Mouse (Mus musculus) adrenal gland, adult (tissue): Measurements from ENCODE around the gene Vwf.

Experiments used
- DNase-seq, 2 experiments: peaks; one replicate each; pipeline ENCODE4 v3.0.0; 2022 to 2023; ENCODE audit warnings: low spot score in 1 of 2; ENCODE audit not compliant: inconsistent age in 2 of 2

Vwf gene

DNA sequence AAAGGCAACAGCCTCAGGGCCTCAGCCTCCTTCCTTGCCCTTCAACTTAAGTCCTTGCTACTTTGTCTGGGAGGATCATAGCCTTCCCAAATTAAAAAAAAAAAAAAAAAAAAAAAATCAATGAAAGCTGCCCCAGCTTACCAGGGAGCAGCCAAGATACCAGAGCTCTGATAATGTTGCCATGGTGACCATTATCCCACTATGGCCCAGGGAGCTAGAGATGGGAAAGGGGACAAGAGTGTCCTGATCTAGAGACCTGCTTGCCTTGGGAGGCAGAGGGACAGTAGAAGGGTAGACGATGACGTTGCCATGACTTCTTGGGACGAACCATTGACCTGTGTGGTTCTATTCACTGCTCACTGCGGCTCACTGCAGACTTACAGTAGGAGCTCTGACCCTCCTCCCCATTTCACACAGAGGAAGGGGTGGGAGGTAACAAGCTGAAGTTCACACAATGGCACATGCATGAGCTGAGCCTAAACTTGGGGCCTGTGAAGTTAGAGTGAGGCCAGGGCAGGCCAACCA lies 39.5 kb downstream of the Vwf start:
- DNase-seq = no peak

DNA sequence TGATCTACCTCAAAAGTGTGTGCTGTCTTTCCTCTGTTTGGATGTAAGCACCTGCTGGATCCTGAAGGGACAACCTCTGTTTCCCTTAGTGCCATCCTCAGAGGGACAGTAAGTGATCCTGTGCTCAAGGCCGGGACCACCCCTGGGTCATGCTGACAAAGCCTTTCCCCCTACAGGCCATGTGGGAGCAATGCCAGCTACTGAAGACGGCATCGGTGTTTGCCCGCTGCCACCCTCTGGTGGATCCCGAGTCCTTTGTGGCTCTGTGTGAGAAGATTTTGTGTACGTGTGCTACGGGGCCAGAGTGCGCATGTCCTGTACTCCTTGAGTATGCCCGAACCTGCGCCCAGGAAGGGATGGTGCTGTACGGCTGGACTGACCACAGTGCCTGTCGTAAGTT lies 41.7 kb downstream of the Vwf start:
- DNase-seq = no peak

DNA sequence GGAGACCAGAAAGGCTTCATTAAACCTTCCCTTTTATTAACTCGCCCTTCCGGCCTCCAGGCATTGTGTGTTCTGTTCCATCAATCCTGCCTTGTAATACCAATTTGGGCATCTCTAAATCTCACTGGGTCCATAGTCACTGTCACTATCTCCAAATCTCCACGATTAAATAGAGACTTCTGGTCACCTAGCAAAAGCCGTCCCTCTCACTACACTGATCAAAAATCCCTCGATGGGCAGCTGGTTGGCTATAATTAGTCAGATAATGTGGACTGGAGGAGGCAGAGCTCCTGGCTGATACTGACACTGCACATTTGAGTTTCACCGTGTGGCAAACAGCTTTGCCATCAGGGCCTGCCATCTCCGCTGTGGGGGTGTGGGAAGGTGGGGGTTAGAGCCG lies 42.5 kb downstream of the Vwf start:
- peak in 1 of 2 experiments; percentile 56 for DNase-seq

DNA sequence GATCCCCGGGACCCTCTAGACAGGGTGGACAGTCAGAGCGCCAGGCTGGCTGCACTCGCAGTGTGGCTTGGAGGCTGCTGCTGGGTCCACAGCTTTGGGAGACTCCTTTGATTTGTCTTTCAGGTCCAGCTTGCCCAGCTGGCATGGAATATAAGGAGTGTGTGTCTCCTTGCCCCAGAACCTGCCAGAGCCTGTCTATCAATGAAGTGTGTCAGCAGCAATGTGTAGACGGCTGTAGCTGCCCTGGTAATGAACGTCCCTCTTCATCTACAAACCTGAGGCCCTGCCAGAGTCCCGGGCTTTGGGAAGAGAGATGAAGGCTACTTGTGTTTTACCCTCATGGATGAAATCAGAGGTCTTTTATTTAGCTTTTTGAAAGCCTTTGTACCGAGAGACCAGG lies 43.5 kb downstream of the Vwf start:
- DNase-seq = no peak

DNA sequence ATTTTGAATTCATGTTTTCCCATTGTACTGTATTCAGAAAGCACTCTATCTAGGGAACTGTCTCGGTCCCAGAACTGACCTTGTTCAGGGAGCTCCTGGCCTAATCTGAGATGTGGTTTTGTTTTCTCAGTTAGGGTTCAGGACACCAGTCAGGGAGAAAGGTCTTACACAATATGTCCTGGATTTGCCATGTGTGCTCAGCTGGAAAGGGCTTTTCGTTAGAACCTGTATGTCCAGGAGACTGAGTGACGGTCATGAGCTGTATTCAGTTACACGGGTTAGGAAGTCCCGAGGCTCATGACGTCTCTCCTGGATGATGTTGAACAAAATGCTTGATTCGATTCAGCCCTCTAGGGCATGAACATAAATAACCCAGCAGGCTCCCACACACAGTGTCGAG lies 43.9 kb downstream of the Vwf start:
- no peak for DNase-seq

DNA sequence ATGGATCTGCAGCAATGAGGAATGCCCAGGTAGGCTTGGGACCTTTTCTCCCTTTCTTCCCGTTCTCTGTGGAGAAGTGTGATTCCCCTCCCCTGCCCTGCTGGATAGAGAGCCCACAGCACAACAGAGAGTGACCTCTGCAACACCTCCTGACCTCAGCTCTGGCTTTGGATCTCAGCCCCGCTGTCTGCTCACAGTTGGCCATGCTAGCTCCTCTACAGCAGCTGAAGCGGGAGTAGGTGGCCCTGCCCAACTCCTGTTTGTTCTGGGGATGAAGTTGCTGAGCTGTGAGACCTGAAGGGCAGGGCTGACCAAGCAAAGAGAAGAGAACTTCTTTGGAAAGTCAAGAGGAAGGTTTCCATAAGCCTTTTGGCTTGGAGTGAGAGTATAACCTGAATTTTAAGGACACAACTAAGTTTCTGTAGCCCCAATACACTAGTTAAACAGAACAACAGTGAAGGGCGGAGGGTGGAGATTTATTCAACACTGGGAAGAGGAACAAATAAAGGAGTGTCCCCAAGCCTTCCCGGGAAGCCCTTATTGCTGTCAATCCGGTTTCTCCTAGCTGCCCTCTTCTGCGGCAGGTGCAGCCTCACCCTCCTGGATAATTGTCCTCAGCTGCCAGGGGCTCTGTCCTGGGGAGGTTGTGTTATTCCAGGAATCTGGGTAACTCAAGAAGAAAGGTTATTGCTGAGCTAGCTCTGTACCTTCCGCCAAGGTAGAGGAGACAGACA lies 45.2 kb downstream of the Vwf start:
- no peak for DNase-seq

DNA sequence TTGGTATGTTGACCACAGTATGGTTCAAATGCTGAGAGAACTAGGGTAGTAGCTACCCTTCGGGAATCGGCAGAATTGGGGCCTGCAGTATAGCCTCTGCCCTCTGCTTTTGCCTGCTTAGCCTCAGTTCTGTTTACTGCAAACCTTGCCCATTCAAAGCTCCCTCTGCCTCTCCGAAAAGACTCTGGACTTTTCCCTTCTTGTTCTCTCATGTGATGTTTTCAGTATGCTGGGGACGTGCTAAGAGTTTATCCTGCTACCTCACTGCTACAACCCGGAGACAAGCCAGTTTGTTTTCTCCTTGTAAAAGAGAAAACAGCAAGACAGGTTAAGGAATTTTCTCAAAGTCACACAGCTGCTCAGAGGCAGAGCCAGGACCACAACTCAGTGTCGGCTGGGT lies 46.0 kb downstream of the Vwf start:
- no peak for DNase-seq

DNA sequence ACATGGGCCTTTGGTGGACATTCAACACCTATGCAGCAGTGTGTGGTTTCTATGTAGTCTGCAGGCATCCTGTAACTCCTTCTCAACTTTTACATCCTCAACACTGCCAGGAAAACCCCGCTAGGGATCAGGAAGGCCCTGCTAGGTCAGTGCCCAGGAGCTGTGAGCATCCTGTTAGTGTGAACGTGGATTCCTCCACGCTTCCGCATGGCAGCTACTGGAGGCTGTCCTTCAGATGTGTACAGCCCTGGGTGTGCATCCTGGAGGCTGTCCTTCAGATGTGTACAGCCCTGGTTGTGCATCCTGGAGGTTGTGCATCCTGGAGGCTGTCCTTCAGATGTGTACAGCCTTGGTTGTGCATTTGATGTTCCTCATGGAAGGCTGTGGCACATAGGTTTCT lies 47.7 kb downstream of the Vwf start:
- DNase-seq = no peak

DNA sequence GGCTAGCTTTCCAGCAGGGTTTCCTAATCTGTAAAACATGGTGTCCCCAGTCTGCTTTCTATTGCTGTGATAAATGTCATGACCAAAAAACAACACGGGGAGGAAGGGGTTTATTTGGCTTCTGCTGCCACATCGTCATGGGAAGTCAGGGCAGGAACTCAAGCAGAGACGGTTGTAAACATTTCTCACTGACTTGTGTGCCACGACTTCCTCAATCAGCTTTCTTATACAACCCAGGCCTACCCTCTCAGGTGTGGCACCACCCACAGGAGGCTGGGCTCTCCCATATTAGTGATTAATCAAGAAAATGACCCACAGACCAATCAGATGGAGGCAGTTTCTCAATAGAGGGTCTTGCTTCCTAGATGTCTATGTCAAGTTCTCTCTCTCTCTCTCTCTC lies 48.3 kb downstream of the Vwf start:
- no peak for DNase-seq

DNA sequence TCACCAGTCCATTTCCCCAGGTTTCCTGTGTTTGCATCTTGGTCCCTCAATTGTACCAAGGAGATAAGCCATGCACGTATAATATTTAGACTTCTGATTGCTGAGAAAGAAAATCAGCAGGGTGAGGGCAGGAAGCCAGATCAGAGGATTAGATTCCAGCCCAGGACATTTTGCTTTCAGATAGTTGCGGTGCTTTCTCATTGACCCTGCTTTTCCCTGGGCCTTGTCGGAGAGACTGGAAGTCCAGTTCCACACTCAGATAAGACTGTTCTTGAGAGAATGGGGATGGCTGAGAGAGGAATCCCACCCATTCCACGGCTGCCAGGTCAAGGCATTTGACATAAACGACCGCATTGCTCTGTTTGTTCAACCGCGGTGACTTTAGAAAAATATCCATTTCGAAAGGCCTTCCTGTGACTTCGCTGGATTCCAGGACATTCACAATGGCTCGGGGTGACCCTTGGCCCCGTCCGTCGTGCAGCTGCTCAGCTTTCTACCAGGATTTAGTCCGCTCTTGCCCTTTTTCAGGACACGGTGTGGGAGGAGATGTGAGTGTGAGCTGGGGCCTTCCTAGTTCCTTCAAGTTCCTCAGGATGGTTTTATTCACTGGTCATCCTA lies 50.2 kb downstream of the Vwf start:
- peak in 1 of 2 experiments; percentile 51 for DNase-seq

DNA sequence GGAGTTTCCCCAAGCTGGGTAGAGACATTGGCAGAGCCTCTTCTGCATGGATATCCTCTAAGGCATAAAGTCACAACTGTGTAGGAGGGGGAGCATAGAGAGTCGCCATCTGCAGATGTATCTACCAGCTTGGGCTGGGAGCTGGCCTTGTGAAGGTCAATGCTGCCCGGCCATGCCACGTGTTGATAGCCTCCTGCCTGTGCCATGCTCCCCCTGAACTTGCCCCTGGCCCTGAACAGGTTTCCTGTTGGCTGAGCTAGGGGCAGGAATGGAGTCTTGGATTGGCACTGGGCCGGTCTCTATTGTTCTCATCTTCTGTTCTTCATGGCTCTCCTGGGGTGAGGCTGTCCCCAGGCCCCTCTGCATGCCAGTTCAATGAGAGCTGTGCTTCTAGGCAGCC lies 51.1 kb downstream of the Vwf start:
- no peak for DNase-seq

DNA sequence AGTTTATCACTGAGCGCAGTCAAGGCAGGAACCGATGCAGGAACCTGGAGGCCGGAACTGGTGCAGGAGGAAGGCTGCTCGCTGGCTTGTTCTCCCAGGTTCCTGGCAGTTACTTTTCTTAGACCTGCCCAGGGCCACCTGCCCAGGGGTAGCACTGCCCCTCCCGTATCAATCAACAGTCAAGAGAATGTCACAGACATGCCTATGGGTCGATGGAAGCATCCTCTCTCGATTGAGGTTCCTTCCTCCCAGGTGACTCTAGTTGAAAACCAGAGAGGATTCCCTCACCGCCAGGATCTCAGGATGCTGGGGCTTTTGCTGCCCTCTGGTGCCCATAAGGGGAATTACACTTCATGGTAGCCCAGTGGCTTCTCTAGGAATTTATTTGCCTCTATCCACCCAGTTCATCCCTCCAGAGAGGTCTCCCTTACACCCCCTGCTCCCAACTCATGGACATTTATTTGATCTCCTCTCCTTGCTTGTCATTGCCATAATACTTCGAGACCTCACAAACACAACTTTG lies 53.5 kb downstream of the Vwf start:
- DNase-seq = peak; percentile 71 to 91

DNA sequence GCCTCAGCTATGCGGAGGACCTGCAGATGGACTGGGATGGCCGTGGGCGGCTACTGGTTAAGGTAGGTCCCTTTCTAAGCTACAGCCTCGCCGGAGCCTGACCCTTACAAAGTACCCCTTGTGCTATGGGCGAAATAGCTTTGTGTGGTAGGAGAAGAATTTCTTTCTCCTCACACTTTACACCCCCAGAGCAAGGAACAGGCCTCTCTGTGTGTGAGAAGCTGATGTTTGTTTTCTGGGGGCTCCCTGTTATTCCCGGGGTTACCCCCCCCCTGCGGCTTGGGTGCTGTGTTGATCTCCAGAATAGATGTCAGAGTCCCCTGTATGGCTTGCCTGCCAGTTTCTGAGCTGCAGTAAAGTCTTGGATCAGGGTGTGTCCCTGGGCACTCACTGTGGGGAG lies 54.1 kb downstream of the Vwf start:
- peak in 1 of 2 experiments; percentile 38 for DNase-seq

DNA sequence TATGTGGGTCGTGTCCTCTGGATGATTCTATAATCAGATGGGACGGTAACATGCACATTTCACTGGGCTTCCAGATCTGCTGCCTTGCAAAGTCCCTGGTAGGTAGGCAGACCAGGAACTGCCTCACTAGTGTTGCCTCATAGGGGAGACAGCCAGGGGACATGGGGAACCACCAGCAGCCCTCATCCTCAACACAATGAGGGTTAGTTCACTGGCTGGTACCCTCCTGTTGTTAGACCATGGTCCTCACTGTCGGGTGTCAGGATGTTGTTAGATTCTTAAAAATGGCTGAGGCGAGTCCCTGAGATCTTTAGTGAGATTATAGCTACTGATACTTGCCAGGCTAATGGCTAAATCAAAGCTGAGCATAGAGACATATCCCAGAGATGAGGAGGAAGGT lies 54.6 kb downstream of the Vwf start:
- peak in 1 of 2 experiments; percentile 38 for DNase-seq

DNA sequence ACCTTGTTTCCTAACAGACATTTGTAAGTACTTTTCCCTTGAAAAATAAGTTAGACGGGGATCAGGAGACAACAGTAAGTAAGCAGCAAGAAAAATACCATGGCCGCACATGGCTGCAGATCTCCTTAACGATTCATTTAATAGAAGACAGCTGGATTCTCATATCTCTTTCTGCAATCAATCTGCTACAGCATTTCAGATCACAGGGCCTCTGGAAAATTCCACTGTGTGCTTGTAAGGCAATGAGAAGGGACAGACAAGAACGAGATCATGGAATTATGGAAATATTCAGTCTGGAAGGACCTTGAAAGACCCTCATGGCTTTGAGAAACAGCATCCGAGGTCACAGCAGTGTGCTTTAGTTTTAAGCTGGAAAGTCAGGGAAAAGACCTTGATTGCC lies 55.2 kb downstream of the Vwf start:
- DNase-seq = peak in 1 of 2 experiments; percentile 63

DNA sequence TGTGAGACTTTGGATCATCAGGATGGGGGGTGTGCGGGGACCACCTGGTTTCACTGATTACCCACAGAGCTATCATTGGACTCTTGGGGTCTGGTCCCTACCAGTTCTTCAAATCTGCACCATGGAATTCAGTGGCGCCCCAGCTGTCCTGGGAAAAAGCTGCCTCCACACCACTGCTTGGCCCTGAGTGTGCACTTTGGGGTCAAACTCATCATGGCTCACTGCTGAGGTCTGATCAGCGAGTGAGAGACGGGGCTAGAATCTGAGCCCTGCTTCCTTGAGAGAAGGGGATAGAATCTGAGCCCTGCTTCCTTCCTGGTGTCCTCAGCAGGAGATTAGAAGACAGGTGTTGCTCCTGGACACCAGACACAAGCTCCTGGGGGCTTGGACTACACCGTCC lies 55.8 kb downstream of the Vwf start:
- peak in 1 of 2 experiments; percentile 59 for DNase-seq

DNA sequence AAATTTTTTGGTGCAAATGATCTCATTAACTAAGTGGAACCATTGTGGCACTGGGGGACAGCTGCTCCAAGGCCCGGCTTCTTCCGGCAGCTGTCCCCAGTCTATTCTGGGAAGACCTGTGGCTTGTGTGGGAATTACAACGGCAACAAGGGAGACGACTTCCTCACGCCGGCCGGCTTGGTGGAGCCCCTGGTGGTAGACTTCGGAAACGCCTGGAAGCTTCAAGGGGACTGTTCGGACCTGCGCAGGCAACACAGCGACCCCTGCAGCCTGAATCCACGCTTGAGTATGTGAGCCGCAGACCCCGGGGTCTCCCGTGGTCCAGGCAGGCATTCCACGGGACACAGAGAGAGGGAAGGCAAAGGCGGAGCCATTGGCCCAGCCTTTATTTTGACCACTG lies 56.7 kb downstream of the Vwf start:
- DNase-seq = peak; percentile 85 to 94

DNA sequence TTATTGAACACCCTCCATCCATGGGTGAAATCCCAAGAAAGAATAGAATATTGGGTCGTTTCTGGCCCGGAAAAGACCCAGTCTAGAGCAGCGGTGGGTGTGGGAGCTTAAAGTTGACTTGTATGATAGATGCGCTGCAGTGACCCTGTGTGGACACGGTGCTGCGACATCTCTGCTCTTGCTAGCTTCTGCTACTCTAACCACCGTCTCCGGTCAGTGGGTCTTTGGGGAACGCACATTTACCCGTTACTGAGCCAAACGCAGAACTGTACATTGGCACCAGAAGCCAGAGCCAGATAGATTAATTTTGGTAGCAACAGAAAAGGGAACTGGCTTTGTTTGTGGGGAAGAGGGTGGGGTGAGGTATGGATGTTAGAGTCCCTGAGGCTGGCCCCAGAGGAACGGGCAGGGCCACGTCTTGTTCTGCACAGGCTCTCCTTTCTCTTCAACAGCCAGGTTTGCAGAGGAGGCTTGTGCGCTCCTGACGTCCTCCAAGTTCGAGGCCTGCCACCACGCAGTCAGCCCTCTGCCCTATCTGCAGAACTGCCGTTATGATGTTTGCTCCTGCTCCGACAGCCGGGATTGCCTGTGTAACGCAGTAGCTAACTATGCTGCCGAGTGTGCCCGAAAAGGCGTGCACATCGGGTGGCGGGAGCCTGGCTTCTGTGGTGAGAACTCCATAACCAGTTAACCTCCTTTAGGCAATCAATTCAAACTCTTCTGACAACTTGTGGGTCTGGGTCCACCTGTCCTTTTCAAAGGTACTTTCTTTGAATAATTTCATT lies 57.3 kb downstream of the Vwf start:
- no peak for DNase-seq

DNA sequence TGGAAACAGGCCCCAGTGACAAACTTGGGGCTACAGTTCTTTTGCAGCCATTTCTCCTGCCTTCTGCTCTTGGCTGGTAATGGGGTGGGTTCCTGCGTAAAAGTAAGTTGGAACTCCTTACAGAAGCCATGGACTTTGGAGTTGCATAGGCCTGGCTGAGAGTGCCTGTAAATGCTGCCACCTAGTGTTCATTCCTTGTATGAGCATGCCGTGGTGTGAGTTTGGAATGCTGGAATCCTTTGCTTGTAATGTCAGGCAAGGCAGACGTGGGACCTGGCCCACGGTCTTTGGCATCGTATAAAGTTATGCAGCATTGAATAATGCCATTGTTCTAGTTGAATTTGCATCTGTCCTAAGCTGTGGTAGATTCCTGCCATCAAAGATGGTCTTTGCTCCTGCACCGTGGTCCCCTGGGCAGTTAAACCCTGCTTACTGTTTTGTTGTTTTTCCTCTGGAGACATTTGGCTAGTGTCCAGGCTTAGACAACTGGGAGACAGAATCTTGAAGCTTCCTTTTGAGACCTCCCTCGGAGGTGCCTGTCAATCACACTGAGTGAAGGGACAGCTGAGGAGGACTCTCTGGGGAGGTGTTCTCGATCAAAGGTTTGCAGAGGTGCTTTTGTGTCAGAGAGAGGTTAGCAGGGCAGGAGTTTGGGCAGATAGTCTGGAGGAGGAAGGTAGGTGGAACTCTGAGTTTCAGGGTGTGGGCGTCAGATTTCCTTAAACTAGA lies 58.1 kb downstream of the Vwf start:
- peak; percentile 68 to 93 for DNase-seq

DNA sequence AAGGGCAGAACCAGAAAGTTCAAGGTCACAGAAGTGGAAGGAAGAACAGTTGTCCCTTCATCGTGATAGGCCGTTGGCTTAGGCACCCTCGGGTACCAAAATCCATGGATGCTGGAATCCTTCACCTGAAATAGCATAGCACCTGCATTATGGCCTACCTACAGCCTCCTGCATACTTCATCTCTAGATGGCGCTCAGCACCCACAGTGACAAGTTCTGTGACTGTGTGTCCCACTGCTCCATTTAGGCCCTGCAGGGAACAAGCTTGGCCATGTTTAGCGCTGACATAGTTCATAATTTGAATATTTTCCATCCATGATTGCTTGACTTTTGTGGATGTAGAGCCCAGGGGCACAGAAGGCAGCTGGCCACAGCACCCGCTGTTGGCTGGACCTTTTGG lies 62.5 kb downstream of the Vwf start:
- DNase-seq = no peak

DNA sequence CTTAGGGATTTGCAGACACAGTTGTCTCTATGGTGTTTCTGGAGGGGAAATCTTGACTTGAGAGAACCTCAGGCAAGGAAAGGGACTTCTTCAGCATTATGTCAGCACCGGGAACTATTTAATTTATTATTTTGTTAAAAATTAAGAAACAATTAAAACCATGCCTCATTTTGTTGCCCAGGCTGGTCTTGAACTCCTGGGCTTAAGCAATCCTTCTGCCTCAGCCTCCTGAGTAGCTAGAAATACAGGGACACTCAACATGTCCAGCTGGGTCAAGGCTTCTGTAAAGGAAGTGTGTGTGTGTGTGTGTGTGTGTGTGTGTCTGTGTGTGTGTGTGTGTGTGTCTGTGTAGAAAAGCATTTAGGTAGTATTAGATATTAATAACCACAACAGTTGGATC lies 71.3 kb downstream of the Vwf start:
- DNase-seq = no peak
